Mouse (Mus musculus) naive thymus-derived CD4-positive, alpha-beta T cell, adult 2 months (primary cell): ENCODE measurements at regions not wholly inside any gene's neighbourhood (a gene's known extent, or its start where the extent isn't known, plus 50 kb on each side); places are given as distances from the start of the nearest gene placed in this dataset.
A peak's percentile ranks its signal among the peaks of the same experiment; 100 is the strongest.
"Not testable (repeated sequence)": the region's sequence is repeated elsewhere in the genome, so short reads cannot be mapped to it uniquely, and the experiment has no call there.

Experiments
- DNase-seq: peaks from one replicate; pipeline ENCODE4 v3.0.0-alpha.2; 2011; ENCODE audit warnings: low read depth

GRCm38 (mm10) chr1:112486046-112486445 lies 621.3 kb upstream of the Dsel start:
- DNase-seq: not testable (repeated sequence)

GRCm38 (mm10) chr1:112456047-112456446 lies 591.3 kb upstream of the Dsel start:
- DNase-seq: peak; percentile 45

GRCm38 (mm10) chr1:112452390-112452789 lies 587.7 kb upstream of the Dsel start:
- no peak for DNase-seq

- peak; percentile 0 for DNase-seq
Measured at GRCm38 (mm10) chr1:112451622-112452021, 586.9 kb upstream of the Dsel start.

GRCm38 (mm10) chr1:112439109-112439508 lies 574.4 kb upstream of the Dsel start:
- no peak for DNase-seq

- DNase-seq: no peak
Measured at GRCm38 (mm10) chr1:112416350-112417083, 551.8 kb upstream of the Dsel start.

- no peak for DNase-seq
Measured at GRCm38 (mm10) chr1:112388807-112389206, 524.1 kb upstream of the Dsel start.

GRCm38 (mm10) chr1:112384015-112384414 lies 519.3 kb upstream of the Dsel start:
- no peak for DNase-seq

GRCm38 (mm10) chr1:112379651-112380264 lies 515.0 kb upstream of the Dsel start:
- DNase-seq: no peak

- no peak for DNase-seq
Measured at GRCm38 (mm10) chr1:112378660-112379059, 513.9 kb upstream of the Dsel start.

GRCm38 (mm10) chr1:112355816-112356215 lies 491.1 kb upstream of the Dsel start:
- no peak for DNase-seq
